Mouse (Mus musculus): ENCODE measurements around the gene Rp9. TPM values are rescaled to one million over a fixed set of nuclear protein-coding genes. Genes with fewer than 3 reads are reported as not detected.
"Not testable (repeated sequence)": the region's sequence is repeated elsewhere in the genome, so short reads cannot be mapped to it uniquely, and the experiment has no call there.

The Rp9 gene
- polyA plus RNA-seq, 1 experiment from 2014 or later = 68.3 TPM

DNA sequence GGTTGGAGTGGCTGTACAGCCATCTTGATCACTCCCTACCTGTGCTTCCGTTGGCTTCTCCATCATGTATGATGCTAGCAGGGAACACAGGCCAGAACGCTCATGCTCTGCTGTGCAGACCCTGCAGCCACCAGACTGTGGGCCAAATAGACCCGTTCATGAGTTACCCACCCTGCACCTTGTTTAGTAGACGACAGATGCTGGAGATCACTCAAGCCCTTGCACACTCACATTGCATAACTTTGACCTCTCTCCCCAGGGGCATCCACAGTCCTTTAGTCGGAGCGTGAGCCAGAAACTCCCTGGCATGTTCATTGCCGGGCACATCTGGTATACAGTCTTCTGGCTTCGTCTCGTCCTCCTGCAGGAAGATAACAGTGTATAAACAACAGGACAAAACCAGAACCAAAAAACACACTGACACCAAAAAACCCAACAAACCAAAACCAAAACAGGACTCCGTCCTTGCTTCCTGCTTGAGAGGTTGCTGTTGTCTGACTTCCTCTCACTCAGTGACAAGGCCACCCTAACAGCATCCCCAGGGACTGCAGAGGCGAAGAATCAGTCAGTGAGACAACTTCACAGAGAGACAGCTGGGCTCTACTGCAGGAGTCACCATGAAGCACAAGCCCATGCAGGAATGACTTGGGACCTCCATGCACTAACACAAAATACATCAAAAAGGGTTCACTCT, 12.3 kb downstream of the Rp9 start:
- no peak for ATAC-seq (ENCODE audit: insufficient number of reproducible peaks, insufficient read depth, low FRiP score, low TSS enrichment, low read depth)
- no peak overlapping the region for H3K9ac ChIP-seq
- 85% methylated on average over 11 of the region's 11 CpGs for WGBS
- no peaks in the 10 kb centered on the region for H3K9me3 ChIP-seq
- no peak overlapping the region for H3K4me3 ChIP-seq
- no peaks in the 10 kb centered on the region for H3K4me1 ChIP-seq
- H3K36me3 ChIP-seq = peaks cover 65% of the 10 kb centered on the region
- H3K4me2 ChIP-seq = no peak overlapping the region
- no peaks in the 10 kb centered on the region for H3K27me3 ChIP-seq
- no peak overlapping the region for H3K27ac ChIP-seq

- Histone ChIP-seq H3K27ac (no peak overlapping the region), H3K36me3 (peaks cover 80% of the 10 kb centered on the region), H3K9me3 (no peaks in the 10 kb centered on the region), H3K27me3 (no peaks in the 10 kb centered on the region), H3K4me2 (no peak overlapping the region), H3K4me1 (no peaks in the 10 kb centered on the region), H3K4me3 (no peak overlapping the region), H3K9ac (no peak overlapping the region)
- ATAC-seq (ENCODE audit: insufficient number of reproducible peaks, insufficient read depth, low FRiP score, low TSS enrichment, low read depth) = no peak
Measured at GRCm38 (mm10) chr9:22455041-22455440, 14.5 kb downstream of the Rp9 start.

GRCm38 (mm10) chr9:22453990-22454389, 15.6 kb downstream of the Rp9 start, which contains the start of gene Gm17545:
Gene Gm17545, plus strand, starts transcription at chr9:22454290.
- not testable (repeated sequence) for H3K4me2 ChIP-seq; H3K4me3 ChIP-seq; H3K4me1 ChIP-seq; H3K27me3 ChIP-seq; H3K9ac ChIP-seq; H3K27ac ChIP-seq; H3K9me3 ChIP-seq; ATAC-seq (ENCODE audit: insufficient number of reproducible peaks, insufficient read depth, low FRiP score, low TSS enrichment, low read depth)
- H3K36me3 ChIP-seq = peaks cover 91% of the 10 kb centered on the region
- 91% methylated on average over 8 of the region's 8 CpGs for WGBS

DNA sequence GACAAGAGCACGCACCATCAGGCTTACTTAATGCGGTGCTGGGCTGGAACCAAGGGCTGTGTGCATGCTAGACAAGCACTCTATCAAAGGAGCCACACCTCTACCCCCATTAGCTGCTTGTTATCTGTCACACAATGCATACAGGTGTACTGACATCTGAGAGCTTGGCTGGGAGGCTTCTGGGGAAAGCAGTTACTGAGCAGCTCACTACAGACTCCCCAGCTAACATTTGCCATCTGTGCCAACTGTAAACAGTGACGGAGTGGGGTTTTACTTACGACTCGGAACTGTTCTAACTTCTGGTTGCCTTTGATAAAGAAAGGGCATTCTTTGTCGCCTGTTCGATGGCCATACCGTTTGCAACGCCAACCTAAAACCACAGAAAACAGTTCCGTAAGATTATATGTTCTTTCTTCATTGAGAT, 16.0 kb downstream of the Rp9 start:
- Histone ChIP-seq H3K4me3 (no peak overlapping the region), H3K27ac (no peak overlapping the region), H3K4me1 (no peaks in the 10 kb centered on the region), H3K9me3 (no peaks in the 10 kb centered on the region), H3K9ac (no peak overlapping the region), H3K36me3 (peaks cover 96% of the 10 kb centered on the region), H3K27me3 (no peaks in the 10 kb centered on the region), H3K4me2 (no peak overlapping the region)
- no peak for ATAC-seq (ENCODE audit: insufficient number of reproducible peaks, insufficient read depth, low FRiP score, low TSS enrichment, low read depth)
- 89% methylated on average over 10 of the region's 10 CpGs for WGBS

DNA sequence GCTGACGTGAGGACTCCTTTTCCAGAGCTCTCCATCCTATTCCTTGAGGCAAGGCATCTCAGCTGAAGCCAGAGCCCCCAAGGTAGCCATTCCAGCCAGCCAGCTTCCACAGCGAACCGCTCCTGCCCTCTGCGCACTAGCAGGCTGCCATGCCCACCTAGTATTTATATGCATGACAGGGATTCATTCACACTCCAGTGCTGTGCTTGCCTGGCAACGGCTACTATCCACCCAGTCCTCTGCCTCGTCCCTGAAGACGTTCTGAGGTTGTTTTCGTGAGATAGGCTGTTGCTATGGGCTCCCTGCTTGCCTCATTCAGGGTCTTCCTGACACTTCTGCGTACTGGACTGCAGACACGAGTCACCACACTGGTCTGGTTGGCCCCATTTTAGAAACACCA, 16.8 kb downstream of the Rp9 start:
- H3K36me3 ChIP-seq = peaks cover 99% of the 10 kb centered on the region

DNA sequence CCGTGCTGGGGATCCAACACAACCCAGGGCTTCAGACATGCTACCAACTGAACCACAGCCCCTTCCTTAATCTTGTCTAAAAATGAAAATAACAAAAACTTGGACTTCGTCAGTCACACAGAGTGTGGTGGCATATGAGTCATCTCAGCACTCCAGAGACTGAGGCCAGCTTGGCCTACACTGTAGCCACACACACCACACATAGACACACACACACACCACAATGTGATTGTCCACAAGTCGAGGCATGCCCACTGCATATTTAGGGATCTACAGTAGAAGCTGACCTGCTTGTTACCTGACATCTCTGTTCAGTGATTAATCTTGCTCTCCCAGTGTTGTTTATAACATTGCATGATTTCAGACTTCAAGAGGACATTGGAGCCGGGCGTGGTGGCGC, 20.3 kb downstream of the Rp9 start:
- Histone ChIP-seq H3K36me3 (peaks cover 84% of the 10 kb centered on the region), H3K27ac (no peak overlapping the region)
- WGBS = 89% methylated on average over 6 of the region's 6 CpGs

More for the DNA sequence above, 16.8 kb downstream of the Rp9 start:
- H3K4me3 ChIP-seq = no peak overlapping the region
- no peak for ATAC-seq (ENCODE audit: insufficient number of reproducible peaks, insufficient read depth, low FRiP score, low TSS enrichment, low read depth)
- WGBS = 86% methylated on average over 10 of the region's 10 CpGs
- H3K27me3 ChIP-seq = no peaks in the 10 kb centered on the region
- no peaks in the 10 kb centered on the region for H3K9me3 ChIP-seq
- H3K4me1 ChIP-seq = no peaks in the 10 kb centered on the region
- H3K4me2 ChIP-seq = no peak overlapping the region
- H3K9ac ChIP-seq = no peak overlapping the region
- no peak overlapping the region for H3K27ac ChIP-seq

GRCm38 (mm10) chr9:22448420-22448819, 21.1 kb downstream of the Rp9 start:
- Histone ChIP-seq H3K4me1 (no peaks in the 10 kb centered on the region), H3K4me2 (no peak overlapping the region), H3K27me3 (no peaks in the 10 kb centered on the region), H3K4me3 (no peak overlapping the region), H3K27ac (no peak overlapping the region), H3K36me3 (peaks cover 76% of the 10 kb centered on the region), H3K9ac (no peak overlapping the region), H3K9me3 (no peaks in the 10 kb centered on the region)
- 86% methylated on average over 13 of the region's 13 CpGs for WGBS
- no peak for ATAC-seq (ENCODE audit: insufficient number of reproducible peaks, insufficient read depth, low FRiP score, low TSS enrichment, low read depth)

More for the DNA sequence above, 20.3 kb downstream of the Rp9 start:
- no peaks in the 10 kb centered on the region for H3K9me3 ChIP-seq
- no peaks in the 10 kb centered on the region for H3K4me1 ChIP-seq
- ATAC-seq (ENCODE audit: insufficient number of reproducible peaks, insufficient read depth, low FRiP score, low TSS enrichment, low read depth) = no peak
- no peak overlapping the region for H3K4me3 ChIP-seq
- H3K9ac ChIP-seq = no peak overlapping the region
- H3K27me3 ChIP-seq = no peaks in the 10 kb centered on the region
- no peak overlapping the region for H3K4me2 ChIP-seq

GRCm38 (mm10) chr9:22447213-22447612, 22.3 kb downstream of the Rp9 start:
- no peak for ATAC-seq (ENCODE audit: insufficient number of reproducible peaks, insufficient read depth, low FRiP score, low TSS enrichment, low read depth)
- no peak overlapping the region for H3K4me2 ChIP-seq

GRCm38 (mm10) chr9:22445123-22445522, 24.4 kb downstream of the Rp9 start:
- Histone ChIP-seq H3K27me3 (no peaks in the 10 kb centered on the region), H3K9ac (no peak overlapping the region), H3K36me3 (peaks cover 48% of the 10 kb centered on the region), H3K4me2 (no peak overlapping the region), H3K4me3 (no peak overlapping the region), H3K4me1 (no peaks in the 10 kb centered on the region), H3K9me3 (no peaks in the 10 kb centered on the region), H3K27ac (no peak overlapping the region)
- no peak for ATAC-seq (ENCODE audit: insufficient number of reproducible peaks, insufficient read depth, low FRiP score, low TSS enrichment, low read depth)
- 87% methylated on average over 1 of the region's 1 CpGs for WGBS

More at GRCm38 (mm10) chr9:22447213-22447612, 22.3 kb downstream of the Rp9 start:
- no peak overlapping the region for H3K4me3 ChIP-seq
- 92% methylated on average over 5 of the region's 5 CpGs for WGBS
- H3K9ac ChIP-seq = no peak overlapping the region
- no peaks in the 10 kb centered on the region for H3K9me3 ChIP-seq
- no peak overlapping the region for H3K27ac ChIP-seq
- H3K27me3 ChIP-seq = no peaks in the 10 kb centered on the region
- no peaks in the 10 kb centered on the region for H3K4me1 ChIP-seq
- H3K36me3 ChIP-seq = peaks cover 66% of the 10 kb centered on the region

- WGBS = 91% methylated on average over 10 of the region's 10 CpGs
- H3K36me3 ChIP-seq = peaks cover 28% of the 10 kb centered on the region
- no peak overlapping the region for H3K27ac ChIP-seq
- no peaks in the 10 kb centered on the region for H3K4me1 ChIP-seq
- H3K4me2 ChIP-seq = no peak overlapping the region
- no peak for ATAC-seq (ENCODE audit: insufficient number of reproducible peaks, insufficient read depth, low FRiP score, low TSS enrichment, low read depth)
- no peak overlapping the region for H3K4me3 ChIP-seq
- no peak overlapping the region for H3K9ac ChIP-seq
- no peaks in the 10 kb centered on the region for H3K27me3 ChIP-seq
- H3K9me3 ChIP-seq = no peaks in the 10 kb centered on the region
Measured at GRCm38 (mm10) chr9:22443157-22443556, 26.4 kb downstream of the Rp9 start.

- Histone ChIP-seq H3K4me2 (no peak overlapping the region), H3K36me3 (0 out of 2 replicates have a peak, but pooled peaks cover 5% of the 10 kb centered on the region), H3K4me3 (no peak overlapping the region), H3K27ac (no peak overlapping the region), H3K9me3 (no peaks in the 10 kb centered on the region), H3K9ac (no peak overlapping the region), H3K4me1 (no peaks in the 10 kb centered on the region), H3K27me3 (no peaks in the 10 kb centered on the region)
- 68% methylated on average over 1 of the region's 1 CpGs for WGBS
- no peak for ATAC-seq (ENCODE audit: insufficient number of reproducible peaks, insufficient read depth, low FRiP score, low TSS enrichment, low read depth)
Measured at GRCm38 (mm10) chr9:22438826-22439225, 30.7 kb downstream of the Rp9 start.

- Histone ChIP-seq H3K9me3 (no peaks in the 10 kb centered on the region), H3K4me3 (no peak overlapping the region), H3K4me1 (peaks cover 14% of the 10 kb centered on the region), H3K4me2 (no peak overlapping the region), H3K9ac (no peak overlapping the region), H3K36me3 (no peaks in the 10 kb centered on the region), H3K27ac (no peak overlapping the region), H3K27me3 (no peaks in the 10 kb centered on the region)
- no peak for ATAC-seq (ENCODE audit: insufficient number of reproducible peaks, insufficient read depth, low FRiP score, low TSS enrichment, low read depth)
- 84% methylated on average over 2 of the region's 2 CpGs for WGBS
Measured at GRCm38 (mm10) chr9:22434101-22434500, 35.4 kb downstream of the Rp9 start.
